Mouse (Mus musculus) gastrocnemius, postnatal 14 days (tissue): ENCODE results near the gene Cry1. TPM values are rescaled to one million over a fixed set of nuclear protein-coding genes. Genes with fewer than 3 reads are reported as not detected.

ENCODE experiments used
- DNase-seq: peaks from one replicate; pipeline ENCODE4 v3.0.0; 2021; ENCODE audit warnings: mixed read lengths
- intact Hi-C: fragments of 180-260 bp; cut with DNase I; formaldehyde crosslinking; loops from one replicate; pipeline ENCODE4 v1.15.1; 2025; ENCODE audit warnings: low total_unique reads
- total RNA-seq, 2 experiments: library from RNA; stranded (reverse); gene quantifications; 2 replicates each; pipeline ENCODE4 v1.2.3; 2021

The Cry1 gene
- total RNA-seq, 2 experiments from 2014 or later, result 10.9 to 11.0 TPM

DNA sequence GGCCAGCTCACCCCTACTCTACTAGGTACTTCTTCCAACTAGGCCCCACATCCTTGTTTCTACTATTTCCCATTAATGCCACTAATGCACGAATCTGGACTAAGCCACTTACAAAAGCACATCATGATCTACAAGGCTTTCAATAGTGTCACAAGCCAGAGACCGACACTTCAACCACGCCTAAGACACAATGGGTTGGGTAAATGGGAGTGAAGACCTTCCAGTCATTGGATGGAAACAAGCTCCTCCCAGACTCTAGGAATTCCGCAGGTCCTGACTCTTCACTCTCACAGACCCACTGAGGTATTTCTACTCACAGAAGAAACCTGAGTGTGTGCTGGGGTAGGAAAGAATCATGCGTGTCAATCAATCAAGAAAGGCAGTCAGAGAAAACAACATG lies 19.6 kb downstream of the Cry1 start:
- intact Hi-C loops, result no loop called here
- no peak for DNase-seq

DNA sequence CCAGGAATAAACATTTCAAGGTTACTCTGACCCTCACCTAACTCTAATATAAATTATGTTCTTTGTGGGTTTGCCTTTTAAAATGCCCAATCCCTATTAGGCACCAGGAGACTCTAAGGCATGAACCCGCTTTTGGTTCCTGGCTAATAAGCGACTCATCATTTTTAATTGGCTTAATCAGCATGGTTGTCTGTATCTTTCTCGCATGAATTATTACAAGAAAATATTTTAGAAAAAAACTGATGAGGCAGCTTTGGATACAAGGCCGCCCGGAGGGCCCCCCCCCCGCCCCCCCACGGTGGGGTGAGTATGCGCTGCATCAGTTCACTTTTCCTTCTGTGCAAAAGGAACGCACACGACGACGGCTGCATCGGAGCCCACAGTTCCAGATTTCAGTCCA lies 20.1 kb downstream of the Cry1 start:
- no peak for DNase-seq
- intact Hi-C loops, result no loop called here

DNA sequence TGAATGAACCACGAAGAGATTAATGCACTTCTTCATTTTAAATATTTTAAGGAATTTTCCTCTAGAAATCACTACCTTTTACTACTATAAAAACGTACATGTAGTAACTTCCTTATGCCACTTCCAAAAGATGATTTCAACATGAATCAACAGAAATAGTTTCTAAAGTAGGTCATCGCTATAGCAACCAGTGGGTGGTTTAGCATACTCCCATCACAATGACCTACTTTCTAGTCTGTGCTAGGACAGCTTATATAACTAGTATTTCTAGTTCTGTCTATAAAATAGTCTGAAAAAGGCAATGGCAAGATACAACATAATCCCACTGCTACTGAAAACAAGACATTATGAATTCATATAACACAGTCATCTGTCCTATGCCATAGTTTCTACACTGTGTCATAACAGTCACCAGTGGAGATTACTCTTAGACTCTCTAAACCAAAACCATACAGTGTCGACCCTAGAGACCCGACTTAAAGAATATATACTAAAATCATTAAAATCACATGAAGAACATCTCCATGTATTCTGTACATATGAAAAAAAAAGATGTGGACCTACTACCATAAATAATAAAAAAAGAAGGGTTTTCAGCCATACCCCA lies 23.0 kb downstream of the Cry1 start:
- intact Hi-C loops, result no loop called here
- DNase-seq, result no peak

DNA sequence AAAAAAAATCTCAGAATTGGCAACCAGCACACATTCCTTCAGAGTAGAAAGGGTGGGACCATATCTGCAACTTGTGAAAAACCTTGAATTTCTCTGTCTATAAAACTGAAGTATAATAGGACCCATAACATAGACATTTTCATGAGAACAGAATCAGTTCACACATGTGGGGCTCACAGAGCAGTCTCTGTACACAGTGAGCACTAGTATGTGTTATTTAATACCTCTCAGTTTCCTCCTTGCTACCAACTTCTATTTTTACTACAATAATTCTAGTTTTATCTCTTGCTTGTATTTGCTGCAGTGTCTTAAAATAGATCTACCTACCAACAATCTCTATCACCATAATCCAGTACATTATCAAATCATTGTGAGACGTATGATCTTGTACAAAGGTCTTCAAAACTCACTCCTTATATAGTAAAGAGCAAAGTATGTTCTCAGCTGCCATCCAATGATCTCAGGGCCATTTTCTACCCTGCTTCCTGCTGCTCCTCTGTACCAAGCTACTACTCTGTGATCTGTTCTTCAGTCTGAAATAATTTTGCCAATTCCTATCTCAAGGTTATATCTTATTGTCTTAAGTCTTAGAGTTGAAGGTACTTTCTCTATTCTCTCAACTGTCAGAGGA lies 24.8 kb downstream of the Cry1 start:
- intact Hi-C loops, result no loop called here
- DNase-seq, result no peak

DNA sequence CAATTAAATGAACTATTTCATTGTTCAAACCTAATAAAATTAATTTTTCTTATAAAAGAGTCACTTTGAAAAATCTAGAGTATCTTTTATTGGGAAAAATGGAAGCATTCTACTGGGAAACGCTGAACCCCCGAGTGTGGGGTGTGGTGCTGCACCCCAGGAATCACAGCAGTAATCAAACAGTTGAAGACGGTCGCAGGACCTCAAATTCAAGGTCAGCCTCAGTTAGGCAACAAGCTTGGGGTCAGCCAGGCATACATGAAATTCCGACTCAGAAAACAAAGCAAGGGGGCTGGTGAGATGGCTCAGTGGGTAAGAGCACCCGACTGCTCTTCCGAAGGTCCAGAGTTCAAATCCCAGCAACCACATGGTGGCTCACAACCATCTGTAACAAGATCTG lies 27.4 kb downstream of the Cry1 start:
- no peak for DNase-seq
- intact Hi-C loops, result no loop called here

DNA sequence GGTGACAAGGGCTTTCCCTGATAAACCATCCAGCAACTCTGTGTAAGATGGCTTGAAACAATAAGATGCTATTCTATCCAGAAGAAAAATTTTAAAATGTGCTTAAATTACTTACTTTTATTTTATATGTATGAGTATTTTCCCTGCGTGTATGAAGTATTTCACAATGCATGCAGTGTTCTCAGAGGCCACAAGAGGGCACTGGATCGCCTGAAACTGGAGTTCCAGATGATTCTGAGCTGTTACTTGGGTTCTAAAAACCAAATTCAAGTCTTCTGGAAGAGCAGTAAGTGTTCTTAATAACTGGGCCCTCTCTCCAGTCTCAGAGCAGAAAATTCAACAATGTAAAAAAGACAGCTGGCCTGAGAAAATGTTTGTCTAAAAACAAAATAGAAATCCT lies 30.7 kb downstream of the Cry1 start:
- intact Hi-C loops, result no loop called here

DNA sequence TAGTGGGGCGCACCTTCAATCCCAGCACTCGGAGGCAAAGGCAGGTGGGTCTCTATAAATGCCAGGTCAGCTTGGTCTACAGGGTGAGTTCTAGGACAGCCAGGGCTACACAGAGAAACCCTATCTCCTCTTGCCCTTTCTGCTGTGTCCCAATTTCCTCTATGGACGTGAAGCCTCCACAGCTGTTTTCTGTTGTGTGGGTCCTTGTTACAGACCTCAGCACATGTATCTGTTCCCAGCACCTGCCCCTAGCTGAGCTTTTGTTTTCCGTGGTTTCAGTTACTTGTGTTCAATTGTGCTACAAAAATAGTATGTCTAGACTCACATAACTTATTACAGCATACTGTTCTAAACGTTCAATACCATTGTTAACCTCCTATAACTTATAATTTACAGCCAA lies 35.6 kb downstream of the Cry1 start:
- no peak for DNase-seq
- intact Hi-C loops, result no loop called here

More for the DNA sequence above, 30.7 kb downstream of the Cry1 start:
- peak; percentile 35 for DNase-seq

DNA sequence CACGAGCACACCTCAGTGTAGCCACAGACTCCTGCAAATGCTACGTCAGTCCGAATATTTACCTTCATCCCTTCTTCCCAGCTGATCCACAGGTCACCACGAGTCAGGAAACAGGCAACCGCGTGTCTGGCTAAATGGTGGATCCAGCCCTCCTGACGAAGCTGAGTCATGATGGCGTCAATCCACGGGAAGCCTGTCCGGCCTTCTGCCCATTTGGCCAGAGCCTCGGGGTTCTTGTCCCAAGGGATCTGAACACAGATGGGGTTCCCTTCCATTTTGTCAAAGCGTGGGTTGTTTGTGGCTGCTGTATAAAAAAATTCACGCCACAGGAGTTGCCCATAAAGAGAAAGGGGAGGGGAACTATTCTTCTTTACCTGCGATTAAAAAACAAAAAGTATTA lies 38.6 kb downstream of the Cry1 start:
- intact Hi-C loops, result no loop called here
- DNase-seq, result no peak

DNA sequence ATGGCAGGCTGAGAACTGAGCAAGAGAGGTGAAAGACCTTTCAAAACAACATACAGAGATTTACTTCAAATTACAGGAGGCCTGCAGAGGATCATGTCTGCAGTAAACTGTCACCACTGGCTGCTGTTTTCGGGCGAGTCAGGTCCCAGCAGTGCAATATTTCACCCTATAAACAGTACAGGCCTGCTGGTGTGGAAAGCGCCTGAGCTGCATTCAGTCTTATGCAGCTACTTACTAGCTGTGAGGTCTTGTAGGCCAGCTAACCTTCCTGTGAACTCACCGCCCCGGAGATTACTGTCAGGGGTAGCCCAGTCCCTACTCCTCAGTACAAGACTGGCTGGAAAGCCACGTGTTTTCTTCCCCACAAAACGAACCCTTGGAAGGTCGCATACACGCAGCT lies 43.4 kb downstream of the Cry1 start:
- intact Hi-C loops, result no loop called here

DNA sequence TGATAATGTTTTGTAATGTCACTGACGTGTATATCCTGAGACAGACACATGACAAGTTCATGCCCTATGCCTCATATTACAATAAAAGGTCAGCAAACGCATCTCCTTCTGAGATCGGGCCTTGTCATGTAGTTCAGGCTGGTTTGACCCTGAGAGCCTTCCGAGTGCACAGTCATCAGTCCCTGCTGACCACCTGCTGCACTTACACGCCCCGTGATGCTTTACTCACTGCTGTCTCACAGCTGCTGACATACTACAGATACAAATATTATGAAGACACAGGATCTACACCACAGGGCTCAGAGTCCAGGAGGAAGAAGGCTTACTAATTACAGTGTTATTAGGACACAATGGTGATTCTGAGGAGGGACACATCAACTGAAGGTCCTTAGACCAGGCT lies 48.3 kb downstream of the Cry1 start:
- DNase-seq, result no peak
- intact Hi-C loops, result no loop called here

More for the DNA sequence above, 43.4 kb downstream of the Cry1 start:
- DNase-seq, result no peak

DNA sequence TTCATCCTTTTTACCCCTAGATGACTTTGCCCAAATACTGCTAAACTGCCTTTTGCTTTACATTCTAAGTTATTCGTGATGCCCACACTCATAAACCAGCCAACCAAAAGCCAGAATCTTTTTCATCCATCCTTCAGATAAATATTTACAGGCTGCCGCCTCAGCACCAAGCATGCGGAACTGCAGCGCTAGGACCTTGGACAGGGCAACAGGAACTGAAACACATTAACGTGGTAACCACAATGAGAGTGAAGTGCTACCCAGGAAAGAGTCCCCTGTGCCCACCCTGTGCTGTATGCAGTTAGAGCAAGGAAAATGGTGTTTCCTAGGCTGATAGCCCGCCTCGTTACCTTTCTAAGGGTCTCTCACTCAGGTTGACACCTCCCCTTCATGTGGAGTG lies 56.4 kb downstream of the Cry1 start:
- DNase-seq, result no peak
- intact Hi-C loops, result no loop called here

DNA sequence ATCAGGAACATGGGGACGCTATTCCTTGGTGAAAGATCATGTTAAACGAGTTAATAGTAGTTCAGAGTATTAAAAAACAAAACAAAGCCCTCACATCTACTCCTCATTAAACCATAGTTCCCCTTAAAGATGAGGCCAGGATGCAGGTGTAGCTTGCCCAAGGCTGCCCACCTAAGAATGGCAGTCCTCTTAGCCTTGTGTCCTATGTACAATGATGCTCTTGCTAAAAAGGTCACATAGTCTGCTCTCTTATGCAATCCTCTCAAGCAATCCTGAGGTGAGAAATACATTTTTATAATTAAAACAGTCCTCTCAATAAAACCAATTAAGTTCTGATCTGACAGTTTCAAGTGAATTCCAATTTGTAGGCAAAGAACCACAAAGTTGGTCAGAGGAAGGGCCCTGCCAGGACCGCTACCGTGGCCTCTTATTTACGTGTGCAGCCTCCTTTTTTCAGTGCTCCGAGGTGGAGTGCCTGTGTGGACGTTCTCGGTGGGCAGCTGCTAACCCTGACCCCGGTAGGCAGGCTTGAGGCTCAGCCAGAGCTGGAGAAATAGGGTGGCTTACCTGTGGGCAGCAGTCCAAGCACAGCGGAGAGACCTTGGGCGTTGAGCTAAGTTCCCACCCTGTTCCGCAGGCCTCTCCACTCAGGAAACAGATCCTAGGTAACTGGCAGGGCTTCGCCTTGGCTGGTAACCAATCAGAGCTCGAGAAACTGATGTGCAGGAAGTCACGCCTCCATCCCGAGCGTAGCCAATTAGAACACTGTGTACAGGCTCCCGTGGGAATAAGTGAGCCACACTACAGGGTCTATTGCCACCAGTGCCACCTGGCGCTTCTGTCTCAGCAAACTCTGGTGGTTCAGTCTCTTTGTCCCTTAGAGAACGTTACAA lies 57.2 kb downstream of the Cry1 start, which contains the start of gene Mterf2:
Mterf2 (minus strand) TSS at position 633 of the 893 bp plus-strand sequence.
- intact Hi-C loops, result no loop called here
- peak; percentile 91 for DNase-seq

DNA sequence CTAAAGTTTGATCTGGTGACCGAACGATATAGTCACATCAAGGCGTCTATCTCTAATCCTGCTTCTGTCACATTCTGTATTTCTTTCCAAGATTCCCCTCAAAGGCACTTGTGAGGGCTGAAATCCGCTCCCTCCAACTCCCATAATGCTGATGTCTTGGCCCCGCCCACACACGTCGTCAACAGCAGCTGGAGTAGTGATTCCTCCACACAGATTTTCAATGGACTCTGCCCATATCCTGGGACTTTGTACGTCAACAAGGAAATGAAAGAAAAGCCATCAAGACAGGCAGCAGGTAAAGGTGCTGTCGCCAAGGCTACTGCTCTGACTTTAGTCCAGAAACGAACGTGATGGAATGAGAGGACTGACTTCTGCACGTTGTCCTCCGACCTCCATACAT lies 59.7 kb downstream of the Cry1 start:
- DNase-seq, result no peak

DNA sequence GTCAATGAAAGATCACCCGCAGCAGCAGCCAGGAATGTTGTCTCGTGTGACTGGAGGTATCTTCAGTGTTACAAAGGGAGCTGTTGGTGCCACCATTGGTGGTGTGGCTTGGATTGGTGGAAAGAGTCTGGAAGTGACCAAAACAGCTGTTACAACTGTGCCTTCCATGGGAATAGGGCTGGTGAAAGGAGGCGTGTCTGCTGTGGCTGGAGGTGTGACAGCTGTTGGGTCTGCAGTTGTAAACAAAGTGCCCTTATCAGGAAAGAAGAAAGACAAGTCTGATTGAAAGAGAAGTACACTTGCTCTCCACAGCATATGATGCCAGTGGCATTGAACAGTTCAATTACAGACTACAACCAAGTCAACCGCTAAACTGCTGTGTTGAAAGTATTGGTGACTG lies 70.5 kb downstream of the Cry1 start:
- no peak for DNase-seq
- intact Hi-C loops, result no loop called here

More for the DNA sequence above, 59.7 kb downstream of the Cry1 start:
- intact Hi-C loops, result no loop called here

DNA sequence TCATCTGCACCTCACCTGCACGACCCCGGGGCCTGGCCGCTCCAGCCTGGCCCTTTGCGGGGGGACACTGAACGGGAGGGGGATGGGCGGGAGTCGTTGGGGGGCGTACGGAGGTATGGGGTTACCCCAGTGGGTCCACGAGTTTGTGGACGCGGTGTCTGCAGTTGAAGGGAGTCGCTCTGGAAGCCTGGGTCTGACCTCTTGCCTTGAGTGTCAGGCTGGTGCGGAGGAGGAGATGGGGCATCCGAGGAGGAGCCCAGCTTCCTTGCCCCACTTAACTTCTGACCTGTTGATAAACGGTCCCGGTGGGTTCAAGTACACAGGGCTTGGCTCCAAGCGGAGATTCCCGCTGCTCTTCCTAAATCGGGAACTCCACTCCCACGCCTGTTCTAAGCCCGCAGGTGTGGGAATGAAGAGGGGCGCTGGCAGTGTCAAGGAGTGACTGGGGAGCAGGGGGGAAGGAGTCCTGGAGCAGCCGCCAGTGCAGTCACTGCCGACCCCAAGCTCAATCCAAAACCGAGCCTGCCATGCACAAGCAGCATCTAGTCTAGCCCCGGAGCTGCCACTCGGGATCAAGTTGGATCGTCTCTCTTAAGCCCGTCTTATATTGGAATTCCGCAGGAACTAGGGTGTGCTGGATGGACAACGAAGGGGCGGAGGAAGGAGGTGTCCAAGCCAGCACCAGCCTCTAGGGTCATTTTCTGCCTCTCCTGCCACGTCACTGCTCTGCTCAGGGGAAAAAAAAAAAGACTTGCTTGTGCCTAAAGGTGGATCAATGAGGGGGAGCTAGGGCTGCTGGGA lies 81.6 kb downstream of the Cry1 start:
- DNase-seq, result peak; percentile 22
- intact Hi-C loops, result no loop called here

DNA sequence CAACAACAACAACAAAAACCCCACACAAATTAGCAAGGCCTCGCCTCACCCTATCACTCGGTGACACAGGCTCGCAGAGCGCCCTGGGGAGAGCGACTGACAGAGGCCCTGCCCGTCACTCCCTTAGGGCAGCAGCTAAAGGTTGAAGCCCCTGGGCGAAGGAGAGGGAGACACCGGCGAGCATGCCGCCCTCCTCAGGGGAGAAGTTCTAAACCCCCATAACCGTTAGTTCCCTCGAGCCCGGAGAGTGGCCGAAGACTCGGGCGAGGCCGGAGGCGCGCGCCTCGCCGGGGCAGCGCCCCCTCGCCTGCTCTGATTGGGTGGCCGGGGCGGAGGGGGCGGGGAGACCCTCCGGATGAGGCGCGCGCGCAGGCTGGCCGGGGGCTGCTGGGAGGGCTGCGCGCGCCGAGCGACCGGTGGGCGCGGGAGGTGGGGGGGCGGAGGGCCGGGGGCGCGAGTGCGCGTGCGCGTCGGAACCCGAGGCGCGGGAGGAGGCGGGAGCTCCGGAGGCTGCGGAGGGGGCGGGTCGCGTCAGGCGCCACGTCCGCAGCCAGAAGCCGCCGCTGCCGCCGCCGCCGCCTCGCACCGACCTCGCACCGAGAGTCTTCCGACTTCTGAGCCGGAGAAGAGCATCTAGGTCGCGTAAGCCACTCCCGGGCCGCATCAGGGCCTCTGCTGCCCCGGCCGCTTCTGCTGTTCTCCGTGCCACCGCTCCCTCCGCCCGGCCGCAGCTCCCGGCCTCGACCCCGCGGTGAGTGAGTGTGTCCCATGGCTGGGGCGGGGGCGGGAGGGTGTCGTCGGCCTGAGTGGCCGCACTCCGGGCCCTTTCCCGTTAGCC lies 82.4 kb downstream of the Cry1 start, which contains the start of the genes Fhl4 and Tmem263:
Fhl4 (minus strand) TSS at position 249 of the 838 bp plus-strand sequence.
Tmem263 (plus strand) TSS at position 381 of the 838 bp plus-strand sequence.
- intact Hi-C loops, result no loop called here
- peak; percentile 92 for DNase-seq

DNA sequence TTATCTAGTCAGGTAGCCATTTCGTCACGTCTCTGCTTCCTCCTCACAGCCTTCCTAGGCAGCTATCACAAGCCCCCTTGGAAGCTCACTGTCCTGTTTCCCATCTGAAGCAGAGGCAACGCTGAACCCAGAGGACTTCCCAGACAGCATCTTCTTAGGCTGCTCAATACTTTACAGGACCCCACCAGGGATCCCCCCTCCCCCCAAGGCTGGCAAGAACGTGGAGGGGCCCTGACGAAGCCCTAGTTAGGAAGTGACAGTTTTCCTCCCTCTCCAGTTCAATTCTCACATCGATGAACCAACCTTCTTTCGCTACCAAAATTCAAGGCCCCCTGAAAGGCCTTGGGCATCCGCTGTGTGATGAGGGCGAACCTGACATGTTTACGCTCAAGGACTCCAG lies 83.0 kb downstream of the Cry1 start:
- DNase-seq, result peak; percentile 25
- intact Hi-C loops, result no loop called here
